Mouse (Mus musculus): ENCODE results near the gene Rcl1.

Rcl1 gene

DNA sequence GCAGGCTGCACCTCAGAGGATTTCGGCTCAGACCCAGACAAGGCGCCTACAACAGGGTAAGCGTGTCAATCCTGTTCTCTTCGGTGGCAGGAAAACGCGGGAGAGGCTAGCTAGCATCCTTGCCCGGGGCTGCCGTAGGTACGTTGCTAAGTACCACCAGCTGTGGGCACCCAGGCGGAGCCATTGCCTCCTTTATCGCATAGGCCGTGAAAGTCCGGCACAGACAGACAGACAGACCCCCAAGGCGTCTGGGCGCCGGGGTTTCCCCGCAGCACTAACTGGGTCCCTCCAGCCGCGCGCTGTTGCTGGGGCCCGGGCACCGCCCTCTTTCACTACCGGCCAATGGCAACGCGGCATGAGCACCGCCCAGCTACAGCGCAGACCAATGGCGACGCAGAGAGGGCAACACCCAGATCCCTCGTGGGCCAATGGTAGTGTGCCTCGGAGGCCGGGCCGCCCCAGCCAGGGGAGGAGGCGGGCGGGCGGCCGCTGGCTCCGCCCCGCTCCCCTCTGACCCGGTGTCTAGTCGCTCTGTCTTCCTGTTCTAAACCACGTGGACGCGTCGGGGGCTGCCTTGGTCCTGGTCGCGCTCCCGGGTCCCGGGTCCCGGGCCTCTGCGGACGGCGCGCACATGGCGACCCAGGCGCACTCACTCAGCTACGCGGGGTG lies at the start of gene Rcl1:
Gene Rcl1, plus strand, starts transcription at position 502 of the 669 bp plus-strand sequence.
- DNase-seq (ENCODE audit: low spot score) = peak; percentile 93

DNA sequence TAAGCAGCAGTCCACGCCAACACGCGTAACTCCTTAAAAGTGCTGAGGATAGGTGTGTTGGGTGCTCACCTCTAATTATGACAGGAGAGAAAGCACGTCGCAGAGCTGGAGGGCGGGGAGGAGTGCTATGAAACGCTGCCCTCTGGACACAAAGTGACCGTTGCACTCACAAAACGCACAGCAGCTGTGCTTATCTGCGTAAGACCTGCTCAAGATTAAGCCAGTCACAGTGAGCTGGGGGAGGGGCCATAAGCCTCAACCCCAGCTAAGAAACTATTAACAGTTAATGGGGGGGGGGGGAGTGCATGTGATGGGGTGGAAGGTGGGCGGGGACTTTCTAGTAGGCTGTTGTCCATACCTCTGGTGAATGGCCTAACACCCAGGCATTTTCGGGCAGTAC lies 48.4 kb upstream of the Rcl1 start:
- DNase-seq (ENCODE audit: low spot score) = no peak

DNA sequence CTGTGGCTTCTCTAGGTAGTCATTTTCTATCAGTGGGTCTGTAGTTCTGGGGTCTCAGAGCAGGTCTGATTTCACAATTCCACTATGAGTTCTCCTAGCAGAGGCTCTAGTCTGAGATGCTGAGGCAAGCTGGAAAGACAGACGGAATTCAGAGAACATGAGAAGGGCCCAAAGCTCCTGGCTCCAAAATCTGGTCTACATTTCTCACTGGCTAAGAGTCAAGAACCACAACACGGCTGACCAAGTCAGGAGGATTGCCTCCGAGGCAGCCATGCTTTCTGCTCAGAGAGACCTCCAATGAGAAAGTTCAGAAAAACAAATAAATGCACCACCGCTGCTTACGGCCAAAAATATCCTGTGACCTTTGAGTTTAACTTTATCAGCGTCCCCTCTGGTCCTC lies 46.6 kb upstream of the Rcl1 start:
- no peak for DNase-seq (ENCODE audit: low spot score)

DNA sequence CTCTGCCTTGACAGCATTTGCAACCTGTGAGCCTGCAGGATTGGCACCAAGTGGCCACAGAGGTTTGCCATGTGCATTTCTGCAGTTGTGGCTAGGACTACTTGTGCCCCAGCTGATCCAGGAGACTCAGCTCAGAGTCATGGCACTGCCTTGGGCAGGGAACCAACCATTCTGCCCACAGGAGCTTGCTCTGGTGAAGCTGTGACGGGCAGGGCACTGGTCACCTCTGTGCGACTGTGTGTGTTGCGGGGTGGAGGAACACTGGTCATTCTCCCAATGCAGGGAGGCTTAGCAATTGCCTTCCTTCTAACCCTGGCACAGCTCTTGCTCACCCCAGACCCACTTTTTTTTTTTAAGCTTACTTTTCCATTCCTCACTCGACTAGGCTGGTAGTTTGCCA lies 45.7 kb upstream of the Rcl1 start:
- DNase-seq (ENCODE audit: low spot score) = no peak

DNA sequence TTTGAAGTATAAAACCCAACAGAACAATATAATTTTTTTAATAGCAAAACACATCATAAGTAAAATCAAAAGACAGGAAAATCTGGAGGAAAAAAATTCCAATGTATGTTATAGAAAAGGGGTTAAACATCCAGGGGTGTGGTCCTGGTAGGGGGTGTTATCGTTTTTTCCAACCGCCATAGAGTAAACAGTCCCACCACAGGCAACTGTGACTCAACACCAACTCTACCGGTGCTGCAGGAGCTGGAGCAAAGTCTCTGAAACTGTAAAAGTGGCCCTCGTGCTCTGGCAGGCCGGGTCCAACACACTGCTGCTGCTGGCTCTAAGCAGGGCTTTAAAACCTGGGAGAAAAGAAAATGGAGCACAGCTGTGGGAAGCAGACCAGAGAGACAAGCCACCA lies 42.4 kb upstream of the Rcl1 start:
- no peak for DNase-seq (ENCODE audit: low spot score)

DNA sequence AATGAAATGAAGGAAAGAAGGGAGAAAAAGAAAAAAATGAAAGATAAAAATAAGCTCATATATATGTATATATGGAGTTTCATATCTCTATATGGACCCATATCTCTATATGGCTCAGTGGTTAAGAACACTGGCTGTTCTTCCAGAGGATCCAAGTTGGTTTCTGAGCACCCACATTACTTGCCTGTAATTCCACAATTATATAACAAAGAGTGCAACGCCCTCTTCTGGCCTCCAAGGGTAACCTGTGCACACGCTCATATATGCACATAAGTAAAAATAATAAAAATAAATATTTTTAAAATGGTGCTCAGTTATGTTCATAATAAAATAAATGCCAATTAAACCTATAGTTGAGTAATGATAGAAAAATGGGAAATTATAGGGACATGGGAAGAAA lies 41.5 kb upstream of the Rcl1 start:
- no peak for DNase-seq (ENCODE audit: low spot score)

DNA sequence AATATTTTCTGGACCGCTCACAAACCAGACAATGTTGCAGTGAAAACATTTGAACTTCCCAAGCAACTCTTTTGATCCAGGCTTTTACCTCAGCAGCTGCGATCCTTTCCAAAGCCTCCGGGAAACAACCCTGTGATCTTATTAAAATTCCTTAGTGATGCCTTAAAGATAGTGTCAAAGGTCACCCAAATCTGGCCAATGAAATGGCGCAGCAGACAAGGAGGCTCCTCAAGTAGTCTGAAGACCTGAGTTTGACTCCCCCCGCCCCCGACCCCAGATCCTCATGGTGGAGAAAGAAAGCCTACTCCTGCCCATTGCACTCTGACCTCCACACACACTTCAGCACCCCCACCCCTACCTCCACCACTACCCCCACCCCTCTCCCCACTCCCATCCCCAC lies 40.9 kb upstream of the Rcl1 start:
- DNase-seq (ENCODE audit: low spot score) = no peak

DNA sequence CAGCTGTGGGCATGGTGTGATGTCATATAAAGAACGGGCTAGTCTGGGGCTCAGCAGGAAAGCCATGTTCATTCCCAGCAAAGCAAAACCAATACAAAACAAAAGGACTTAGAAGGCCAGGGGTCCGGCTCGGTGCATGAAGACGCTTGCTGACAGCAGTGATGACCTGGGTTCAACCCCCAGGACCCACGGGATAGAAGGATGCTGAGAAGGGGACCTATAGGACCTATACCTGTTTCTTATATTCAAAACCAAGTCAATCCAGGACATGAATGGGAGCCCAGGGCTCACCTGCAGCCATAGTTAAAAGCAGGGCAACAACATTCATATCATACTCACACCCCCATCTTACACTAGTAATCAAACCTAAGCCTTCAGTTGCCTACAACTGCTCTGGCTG lies 38.2 kb upstream of the Rcl1 start:
- no peak for DNase-seq (ENCODE audit: low spot score)

DNA sequence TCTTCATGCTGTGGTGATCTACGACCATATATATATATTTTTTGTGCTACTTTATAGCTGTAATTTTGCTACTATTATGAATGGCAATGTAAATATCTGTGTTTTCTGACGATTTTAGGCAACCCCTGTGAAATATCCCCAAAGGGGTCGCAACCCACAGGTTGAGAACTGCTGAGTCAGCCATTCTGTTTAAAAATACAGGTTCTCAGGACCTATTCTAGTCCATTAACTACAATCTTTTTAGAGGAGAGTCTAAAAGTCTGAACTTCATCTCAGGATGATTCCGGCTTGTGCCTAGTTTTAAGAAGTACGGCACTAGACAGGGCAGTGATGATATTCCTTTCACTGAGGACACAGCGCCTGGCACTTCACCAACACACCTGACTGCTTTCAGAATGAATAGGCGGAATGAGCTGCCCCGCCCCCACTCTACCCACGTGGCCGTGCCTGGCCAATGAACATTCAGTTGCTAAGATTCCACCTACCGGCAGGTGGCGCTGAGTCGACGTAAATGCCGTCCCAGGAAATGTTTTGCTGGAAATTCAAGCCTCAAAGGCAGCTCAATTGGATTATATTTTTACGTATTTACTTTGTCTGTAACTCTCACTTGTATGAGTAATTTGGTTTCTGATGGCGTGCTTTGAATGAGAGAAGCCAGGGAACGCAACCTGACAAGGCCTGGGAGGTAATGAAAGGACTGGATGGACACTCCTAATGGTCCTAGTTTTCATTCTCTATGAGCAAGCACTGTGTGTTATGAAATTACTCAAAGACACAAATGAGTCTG lies 37.4 kb upstream of the Rcl1 start:
- DNase-seq (ENCODE audit: low spot score) = peak; percentile 89

DNA sequence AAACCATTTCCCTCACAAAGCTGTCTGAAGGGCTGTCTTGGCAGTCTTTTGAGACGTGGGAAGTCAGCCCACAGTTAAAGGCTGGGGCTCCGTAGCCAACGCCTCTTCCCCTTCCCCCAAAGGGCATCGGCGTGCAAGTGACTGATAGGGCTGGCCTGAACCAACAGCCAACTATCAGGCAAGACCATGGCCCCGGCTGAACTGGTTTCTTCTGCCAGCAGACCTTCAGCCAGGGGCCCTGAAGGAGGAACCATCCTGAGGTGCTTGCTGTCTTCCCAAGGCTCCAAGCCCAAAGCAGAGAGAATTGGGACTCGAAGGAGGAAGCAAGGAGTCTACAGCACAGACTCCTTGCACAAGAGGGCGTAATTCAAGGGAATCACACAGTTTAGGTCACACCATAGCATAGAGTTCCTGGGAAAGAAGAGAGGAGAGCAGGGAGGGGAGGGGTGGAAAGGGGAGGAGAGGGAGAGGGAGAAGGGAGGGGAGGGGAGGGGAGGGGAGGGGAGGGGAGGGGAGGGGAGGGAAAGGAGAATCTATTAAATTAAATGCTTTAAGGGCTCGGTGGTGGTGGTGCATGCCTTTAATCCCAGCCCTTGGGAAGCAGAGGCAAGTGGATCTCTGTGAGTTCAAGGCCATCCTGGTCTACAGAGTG lies 36.6 kb upstream of the Rcl1 start:
- peak; percentile 55 for DNase-seq (ENCODE audit: low spot score)

DNA sequence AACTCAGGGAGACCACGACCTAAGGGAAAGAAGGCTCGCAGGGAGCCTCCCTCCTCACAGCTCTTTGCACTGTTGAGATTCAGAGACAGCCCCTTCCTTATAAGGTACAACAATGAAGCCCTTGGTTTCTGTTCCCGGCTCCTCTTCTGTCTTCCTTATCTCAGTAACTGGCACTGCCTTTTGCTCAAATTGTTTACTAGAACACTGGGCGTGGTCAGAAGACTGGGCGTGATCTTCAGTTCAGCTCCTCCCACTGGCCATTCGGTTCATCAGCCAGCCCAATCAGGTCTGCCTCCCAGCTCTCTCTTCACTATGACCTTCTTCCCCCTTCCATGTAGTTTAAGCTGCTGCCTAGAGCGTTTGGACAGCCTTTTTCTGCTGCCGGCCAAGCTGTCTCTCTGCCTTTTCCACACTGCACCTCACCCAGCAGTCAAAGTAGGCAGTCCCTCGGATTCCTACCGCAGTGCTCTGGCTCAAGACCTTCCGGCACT lies 34.1 kb upstream of the Rcl1 start:
- DNase-seq (ENCODE audit: low spot score) = peak; percentile 73

DNA sequence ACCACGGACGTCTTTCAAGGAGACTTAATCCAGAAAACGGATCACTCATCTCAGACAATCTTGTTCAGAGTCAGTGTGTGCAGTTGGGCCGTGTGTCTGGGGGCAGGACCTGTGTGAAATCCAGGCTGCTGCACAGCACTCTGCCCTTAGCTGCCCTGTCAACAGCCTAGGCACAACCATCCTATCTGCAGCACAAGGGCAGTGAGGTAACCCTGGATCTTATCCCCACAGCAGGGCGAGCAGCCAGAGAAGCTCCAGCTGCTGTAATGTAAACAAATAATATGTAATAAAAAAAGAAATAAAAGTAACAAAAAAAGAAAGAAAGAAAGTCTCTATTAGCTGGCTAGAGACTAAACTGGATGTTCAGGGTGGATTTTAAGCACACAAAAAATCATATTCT lies 32.0 kb upstream of the Rcl1 start:
- no peak for DNase-seq (ENCODE audit: low spot score)

DNA sequence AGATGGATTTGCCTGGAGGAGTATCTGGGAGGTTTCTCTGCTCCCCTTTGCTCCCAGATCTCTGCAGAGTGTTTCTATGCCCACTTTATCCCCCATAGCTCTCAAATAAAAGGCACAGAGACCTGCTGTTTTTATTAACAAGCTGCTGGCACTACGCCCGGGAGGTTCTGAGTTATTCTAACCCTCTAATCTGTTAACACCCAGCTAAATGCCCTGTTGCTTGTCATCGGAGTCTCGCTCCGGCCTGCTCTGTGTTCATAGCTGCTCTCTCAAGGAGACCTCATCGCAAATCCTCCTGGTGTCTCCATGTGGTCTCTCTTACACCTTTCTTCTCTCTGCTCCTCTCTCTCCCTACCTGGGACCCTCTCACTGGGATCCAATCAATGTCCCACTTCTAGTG lies 26.4 kb upstream of the Rcl1 start:
- DNase-seq (ENCODE audit: low spot score) = peak; percentile 55

DNA sequence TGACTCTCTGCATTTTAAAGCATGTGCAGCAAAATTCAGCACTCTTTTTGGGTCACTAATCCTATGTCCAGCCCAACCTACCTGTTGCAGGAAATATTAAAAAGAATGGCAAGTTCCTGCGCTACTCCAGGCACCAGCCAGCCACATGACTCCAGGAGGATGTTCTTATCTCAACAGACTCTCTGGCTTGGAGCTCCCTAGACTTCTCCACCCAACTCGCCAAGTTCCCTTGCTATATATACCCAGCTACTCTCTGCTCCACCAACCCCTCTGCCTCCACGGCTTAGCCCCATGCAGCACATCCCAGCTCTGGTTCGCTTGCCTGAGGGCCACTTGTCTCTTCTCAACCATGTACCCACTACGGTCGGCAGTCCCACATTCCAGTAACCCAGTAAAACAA lies 12.5 kb upstream of the Rcl1 start:
- no peak for DNase-seq (ENCODE audit: low spot score)

DNA sequence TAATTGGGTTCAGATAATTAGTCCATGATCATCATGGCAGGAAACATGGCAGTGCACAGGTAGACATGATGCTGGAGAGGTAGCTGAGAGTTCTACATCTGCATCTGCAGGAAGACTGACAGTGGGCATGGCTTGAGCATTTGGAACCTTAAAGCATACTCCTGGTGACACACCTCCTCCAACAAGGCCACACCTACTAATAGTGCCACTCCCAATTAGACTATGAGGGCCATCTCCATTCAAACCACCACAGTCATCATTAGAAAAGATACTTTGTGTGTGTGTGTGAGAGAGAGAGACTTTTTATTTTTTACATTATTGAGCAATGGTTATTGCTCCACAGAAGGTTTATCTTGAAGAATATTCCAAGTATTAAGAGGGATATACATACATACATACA lies 9.0 kb upstream of the Rcl1 start:
- no peak for DNase-seq (ENCODE audit: low spot score)

DNA sequence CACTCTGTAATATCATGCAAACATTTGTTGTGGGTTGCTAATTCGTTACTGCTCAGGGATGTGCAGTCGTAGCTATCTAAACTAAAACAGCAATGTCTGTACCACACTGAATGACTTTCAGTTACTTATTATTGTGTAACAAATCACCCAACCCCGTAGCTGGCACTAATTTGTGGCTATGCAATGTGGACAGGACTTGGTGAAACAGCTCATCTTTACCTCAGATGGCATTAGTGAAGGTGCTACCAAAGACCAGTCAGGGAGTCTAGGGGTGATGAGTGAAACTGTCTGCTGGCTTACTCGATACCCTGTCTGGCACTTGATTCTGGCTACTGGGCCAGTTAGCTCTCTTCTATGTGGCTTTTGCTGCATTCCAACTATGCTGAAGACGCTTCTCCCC lies 2.1 kb upstream of the Rcl1 start:
- DNase-seq (ENCODE audit: low spot score) = no peak

DNA sequence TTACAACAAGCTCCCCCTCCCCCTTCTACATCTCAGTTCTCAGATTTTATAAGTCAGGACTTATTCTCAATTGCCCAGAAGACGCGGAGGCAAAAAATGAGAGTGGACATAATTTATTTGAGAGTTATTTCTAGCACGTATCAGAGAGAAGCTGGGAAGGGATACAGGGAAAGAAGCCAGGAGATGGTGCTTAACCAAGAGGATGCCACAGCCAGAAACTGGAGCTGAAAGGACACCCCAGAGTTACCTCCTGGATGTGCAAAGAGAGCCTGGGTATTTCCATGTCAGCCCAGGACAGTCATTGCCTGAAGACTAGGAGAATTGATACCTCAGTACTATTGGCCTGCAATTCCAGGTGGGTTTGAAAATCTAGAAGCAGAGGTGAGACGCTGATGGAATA lies 1.6 kb upstream of the Rcl1 start:
- DNase-seq (ENCODE audit: low spot score) = no peak

DNA sequence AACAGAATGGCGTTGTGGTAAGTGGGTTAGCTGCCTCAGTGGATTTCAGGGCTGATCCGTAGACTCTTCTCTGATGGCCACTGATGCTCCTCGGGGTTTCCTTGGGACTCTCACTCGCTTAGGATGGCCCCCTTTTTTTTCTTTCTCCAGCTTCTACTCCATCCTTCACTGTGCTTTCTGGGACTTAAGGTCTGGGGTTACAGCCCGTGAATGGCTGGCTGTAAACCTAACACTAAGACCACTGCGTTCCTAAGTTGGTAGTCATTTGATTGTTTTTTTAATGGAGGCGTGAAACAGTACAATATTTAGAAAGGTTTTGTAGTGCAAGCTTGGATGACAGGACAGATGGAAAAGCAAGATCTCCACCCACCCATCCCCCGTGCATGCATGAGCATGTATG lies 914 bp upstream of the Rcl1 start:
- no peak for DNase-seq (ENCODE audit: low spot score)

DNA sequence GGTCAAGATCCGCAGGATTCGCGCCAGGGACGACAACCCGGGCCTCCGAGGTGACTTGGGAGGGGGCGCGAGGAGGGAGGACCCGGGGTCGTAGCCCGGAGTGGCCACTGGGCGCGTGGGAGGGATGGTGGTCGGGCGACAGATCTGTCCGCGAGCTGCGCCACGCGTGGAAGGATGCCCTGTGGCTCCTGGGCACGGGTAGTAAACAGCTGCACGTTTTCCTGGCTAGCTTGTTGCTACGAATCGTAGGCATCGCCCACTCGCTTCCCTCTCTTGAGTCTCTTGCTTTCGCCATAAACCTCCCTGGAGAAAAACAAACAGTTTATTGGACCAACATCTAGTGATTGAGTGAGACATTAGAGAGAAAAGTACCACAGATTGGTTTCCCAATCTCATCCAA lies 416 bp downstream of the Rcl1 start:
- DNase-seq (ENCODE audit: low spot score) = no peak

DNA sequence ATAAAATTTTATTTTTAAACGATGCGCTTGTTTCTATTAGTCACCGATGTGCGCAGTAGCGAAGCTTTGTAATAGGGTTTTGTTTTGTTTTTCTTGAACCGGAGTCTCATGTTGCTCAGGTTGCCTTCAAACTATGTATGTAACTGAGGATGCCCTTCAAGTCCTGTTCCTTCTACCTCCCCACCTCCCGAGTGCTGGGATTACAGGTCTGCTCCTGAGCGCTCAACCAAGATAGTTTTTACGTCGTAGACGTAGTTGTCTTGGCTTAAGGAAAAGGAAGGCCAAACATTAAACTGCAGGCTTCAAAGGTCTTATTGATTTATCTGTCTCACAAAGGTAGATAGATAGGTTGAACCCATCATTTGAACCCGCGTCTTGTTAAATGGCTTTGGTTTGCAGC lies 923 bp downstream of the Rcl1 start:
- DNase-seq (ENCODE audit: low spot score) = no peak

DNA sequence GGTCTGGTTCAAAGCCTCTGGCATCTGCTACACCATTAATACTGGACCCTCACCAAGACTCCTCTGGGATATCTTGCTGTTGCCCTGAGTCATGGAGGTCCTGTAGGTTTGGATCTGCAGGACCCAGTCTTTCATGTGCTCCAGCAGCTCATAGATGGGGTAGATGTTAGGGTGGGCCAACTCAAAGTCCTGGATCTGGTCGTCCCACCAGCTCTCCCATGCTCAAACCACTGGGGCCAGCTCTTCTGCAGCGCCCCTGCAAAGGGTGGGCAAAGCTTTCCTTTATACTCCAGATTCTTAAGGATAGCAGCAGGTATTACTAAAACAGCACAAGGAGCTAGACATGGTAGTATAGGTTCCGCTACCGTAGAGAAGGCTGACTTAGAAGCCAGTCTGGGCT lies 4.6 kb downstream of the Rcl1 start:
- DNase-seq (ENCODE audit: low spot score) = no peak

DNA sequence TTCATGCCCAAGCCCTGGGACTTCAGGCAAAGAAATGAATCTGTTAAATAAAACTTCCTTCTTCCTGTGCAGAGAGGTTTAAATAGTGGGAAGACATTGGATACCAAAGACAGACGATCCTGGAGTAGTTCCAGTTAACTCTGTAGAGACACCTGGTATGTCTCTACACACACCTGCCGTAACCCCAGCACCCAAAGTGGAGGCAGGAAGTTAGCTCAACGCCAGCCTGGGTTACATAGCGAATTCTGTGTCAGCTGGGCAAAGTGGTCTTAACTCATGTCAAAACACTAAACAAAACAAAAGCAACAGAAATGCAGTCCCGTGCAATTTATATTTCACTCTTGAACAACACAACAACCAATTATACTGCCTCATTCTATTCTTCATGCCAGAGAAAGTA lies 5.1 kb downstream of the Rcl1 start:
- no peak for DNase-seq (ENCODE audit: low spot score)

DNA sequence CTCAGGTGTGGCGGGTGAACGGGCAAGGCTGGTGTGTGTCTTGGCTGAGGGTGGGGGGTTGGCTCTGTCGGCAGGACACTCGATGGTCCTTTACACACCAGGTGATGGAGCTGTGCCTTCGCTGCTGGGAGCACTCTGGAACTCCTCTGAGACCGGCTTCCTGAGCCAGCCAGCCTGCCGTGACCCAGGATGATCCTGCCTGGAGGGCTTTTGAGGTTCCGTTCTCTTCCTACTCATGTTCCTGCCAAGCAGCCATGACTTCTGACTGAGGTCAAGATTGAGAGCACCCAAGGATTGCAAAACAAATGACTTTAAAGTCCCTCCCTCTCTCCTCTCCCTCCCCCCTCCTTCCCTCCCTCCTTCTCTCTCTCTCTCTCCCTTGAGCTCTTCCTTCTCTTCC lies 11.5 kb downstream of the Rcl1 start:
- DNase-seq (ENCODE audit: low spot score) = peak; percentile 45

All from ovary, postnatal 36 days (tissue).